Mouse (Mus musculus) hindbrain, embryonic 13.5 days (tissue): ENCODE results near the gene Tnks1bp1. TPM values are rescaled to one million over a fixed set of nuclear protein-coding genes. Genes with fewer than 3 reads are reported as not detected.

Experiments used
- ATAC-seq: fragments of 200-750 bp; cut with Nextera tagmentation; 2 replicates; pipeline ENCODE4 v1.8.0; 2017; ENCODE audit warnings: moderate TSS enrichment; ENCODE audit not compliant: low FRiP score
- H3K27ac ChIP-seq: fragments of 300-500 bp; sonication (generic); 2 replicates; pipeline ENCODE4 v1.5.1; 2015; ENCODE audit warnings: inconsistent platforms, mild to moderate bottlenecking, moderate library complexity
- H3K27me3 ChIP-seq: fragments of 300-500 bp; sonication (generic); 2 replicates; pipeline ENCODE4 v1.6.1; 2015; ENCODE audit warnings: mild to moderate bottlenecking, inconsistent platforms
- H3K36me3 ChIP-seq: fragments of 300-500 bp; sonication (generic); 2 replicates; pipeline ENCODE4 v1.6.1; 2015; ENCODE audit warnings: mild to moderate bottlenecking, inconsistent platforms
- H3K4me1 ChIP-seq: fragments of 300-500 bp; sonication (generic); replicated peaks from 2 replicates; pipeline ENCODE4 v1.6.1; 2015; ENCODE audit warnings: inconsistent platforms
- H3K4me2 ChIP-seq: fragments of 300-500 bp; sonication (generic); 2 replicates; pipeline ENCODE4 v1.6.1; 2015; ENCODE audit warnings: inconsistent platforms, mild to moderate bottlenecking, moderate library complexity
- H3K4me3 ChIP-seq: fragments of 300-500 bp; sonication (generic); 2 replicates; pipeline ENCODE4 v1.5.1; 2015; ENCODE audit warnings: mild to moderate bottlenecking, inconsistent platforms
- H3K9ac ChIP-seq: fragments of 300-500 bp; sonication (generic); 2 replicates; pipeline ENCODE4 v1.6.1; 2015; ENCODE audit warnings: mild to moderate bottlenecking, inconsistent platforms
- H3K9me3 ChIP-seq: fragments of 300-500 bp; sonication (generic); 2 replicates; pipeline ENCODE4 v1.6.1; 2016; ENCODE audit warnings: inconsistent platforms
- WGBS: fragments of 180-500 bp; shearing (Covaris S2); methylation state at CpG from one replicate; pipeline ENCODE4 v1.1.7; 2015; 5-methylcytosine and 5-hydroxymethylcytosine counted together
- polyA plus RNA-seq: library from polyadenylated mRNA; unstranded; fragments of >200 nt; fragmentation: Nextera tagmentation; extraction: Ambion mirVana; gene quantifications from 2 replicates; pipeline ENCODE4 v1.2.1, GENCODE M21; 2015

Tnks1bp1 gene
- polyA plus RNA-seq, 1 experiment from 2014 or later, result 30.2 TPM

- Histone ChIP-seq H3K9me3 (no peaks in the 10 kb centered on the region), H3K27me3 (no peaks in the 10 kb centered on the region), H3K4me1 (no peaks in the 10 kb centered on the region), H3K27ac (no peak overlapping the region), H3K9ac (no peak overlapping the region; the same call in 1 of the 2 replicates), H3K36me3 (no peaks in the 10 kb centered on the region), H3K4me2 (no peak overlapping the region), H3K4me3 (no peak overlapping the region)
- WGBS, result 19% methylated on average over 4 of the region's 4 CpGs
- no peak; the same call in 1 of the 2 replicates for ATAC-seq
Observed at GRCm38 (mm10) chr2:85022043-85022442, 25.8 kb upstream of the Tnks1bp1 start.

- no peaks in the 10 kb centered on the region for H3K4me1 ChIP-seq
- no peak overlapping the region for H3K27ac ChIP-seq
- H3K27me3 ChIP-seq, result 0 out of 2 replicates have a peak, but pooled peaks cover 3% of the 10 kb centered on the region
- no peak overlapping the region for H3K4me3 ChIP-seq
- no peak for ATAC-seq
- H3K4me2 ChIP-seq, result no peak overlapping the region
- H3K9ac ChIP-seq, result no peak overlapping the region
- no peaks in the 10 kb centered on the region for H3K36me3 ChIP-seq
- no peaks in the 10 kb centered on the region for H3K9me3 ChIP-seq
- WGBS, result 85% methylated on average over 3 of the region's 3 CpGs
Observed at GRCm38 (mm10) chr2:85026178-85026577, 21.6 kb upstream of the Tnks1bp1 start.

DNA sequence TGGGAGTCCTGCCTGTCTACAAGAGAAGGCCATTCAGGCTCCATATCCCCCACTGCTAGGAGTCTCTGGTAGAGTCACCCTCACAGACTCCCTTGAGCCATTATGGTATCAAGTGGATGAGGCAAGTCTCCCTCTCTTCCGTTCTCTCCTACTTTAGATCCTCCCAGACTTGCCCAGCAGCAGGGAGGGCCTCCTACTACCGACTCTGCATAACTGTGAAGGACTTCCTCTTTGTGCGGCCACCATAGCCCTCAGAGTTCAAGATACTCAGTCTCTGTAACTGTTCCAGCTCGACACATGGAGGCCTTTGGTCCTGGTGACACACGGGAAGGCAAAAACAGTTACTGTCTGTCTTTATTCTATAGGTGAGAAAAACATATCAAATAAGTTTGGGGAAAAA lies 20.5 kb upstream of the Tnks1bp1 start:
- Histone ChIP-seq H3K36me3 (no peaks in the 10 kb centered on the region), H3K27me3 (0 out of 2 replicates have a peak, but pooled peaks cover 3% of the 10 kb centered on the region), H3K4me3 (no peak overlapping the region), H3K27ac (no peak overlapping the region), H3K4me1 (no peaks in the 10 kb centered on the region), H3K9ac (no peak overlapping the region), H3K9me3 (no peaks in the 10 kb centered on the region), H3K4me2 (no peak overlapping the region)
- ATAC-seq, result no peak
- 79% methylated on average over 5 of the region's 5 CpGs for WGBS

DNA sequence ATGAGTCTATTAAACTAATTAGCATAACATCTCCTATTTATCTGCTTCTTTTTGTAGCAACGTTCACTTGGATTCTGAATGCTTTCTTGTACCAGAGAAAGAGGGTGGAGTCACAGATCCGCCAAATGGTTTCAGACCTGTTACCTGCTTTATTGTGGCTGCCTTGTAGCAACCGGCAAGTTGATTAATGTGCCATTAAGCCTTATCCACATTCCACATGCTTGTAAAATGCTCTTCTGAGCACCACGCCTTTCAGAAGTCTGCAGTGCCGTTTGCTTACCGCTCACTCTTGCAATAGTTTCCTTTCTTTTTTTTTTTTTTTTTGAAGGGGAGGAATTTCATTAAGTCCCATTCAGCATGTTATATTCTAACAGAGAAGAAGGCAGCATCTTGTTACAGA lies 17.9 kb upstream of the Tnks1bp1 start:
- no peak overlapping the region for H3K4me2 ChIP-seq
- no peaks in the 10 kb centered on the region for H3K9me3 ChIP-seq
- no peak overlapping the region for H3K27ac ChIP-seq
- 0 out of 2 replicates have a peak, but pooled peaks cover 3% of the 10 kb centered on the region for H3K27me3 ChIP-seq
- no peaks in the 10 kb centered on the region for H3K4me1 ChIP-seq
- H3K36me3 ChIP-seq, result no peaks in the 10 kb centered on the region
- ATAC-seq, result no peak
- no peak overlapping the region for H3K4me3 ChIP-seq
- H3K9ac ChIP-seq, result no peak overlapping the region
- WGBS, result 56% methylated on average over 6 of the region's 6 CpGs

- H3K4me2 ChIP-seq, result no peak overlapping the region
- ATAC-seq, result no peak
- 74% methylated on average over 6 of the region's 6 CpGs for WGBS
- H3K4me1 ChIP-seq, result peaks cover 4% of the 10 kb centered on the region
- H3K9ac ChIP-seq, result no peak overlapping the region
- no peak overlapping the region for H3K4me3 ChIP-seq
- no peak overlapping the region for H3K27ac ChIP-seq
- no peaks in the 10 kb centered on the region for H3K36me3 ChIP-seq
- H3K9me3 ChIP-seq, result no peaks in the 10 kb centered on the region
- H3K27me3 ChIP-seq, result 0 out of 2 replicates have a peak, but pooled peaks cover 3% of the 10 kb centered on the region
Observed at GRCm38 (mm10) chr2:85030989-85031388, 16.8 kb upstream of the Tnks1bp1 start.

DNA sequence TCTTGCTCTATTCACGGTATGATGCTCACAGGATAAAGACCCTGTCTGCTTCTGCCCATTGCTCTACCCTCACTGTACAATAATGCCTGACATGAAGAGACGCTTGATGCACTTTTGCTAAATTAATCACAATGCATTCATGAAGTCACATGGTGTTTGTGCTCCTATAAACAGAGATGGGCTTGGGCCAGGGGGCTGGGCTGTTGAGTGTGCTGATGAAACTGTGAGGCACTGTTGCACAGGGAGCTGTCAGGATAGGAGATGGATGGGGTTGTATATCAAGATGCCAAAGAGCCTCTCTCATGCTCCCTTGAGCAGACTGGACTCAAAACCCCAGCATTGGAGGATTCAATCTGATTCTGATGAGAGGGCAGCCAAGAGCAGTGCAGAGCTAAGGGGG lies 14.7 kb upstream of the Tnks1bp1 start:
- Histone ChIP-seq H3K27me3 (no peaks in the 10 kb centered on the region), H3K27ac (no peak overlapping the region), H3K9me3 (no peaks in the 10 kb centered on the region), H3K36me3 (no peaks in the 10 kb centered on the region), H3K4me3 (no peak overlapping the region), H3K4me1 (peaks cover 16% of the 10 kb centered on the region), H3K9ac (no peak overlapping the region), H3K4me2 (no peak overlapping the region)
- 82% methylated on average over 2 of the region's 2 CpGs for WGBS
- ATAC-seq, result no peak

DNA sequence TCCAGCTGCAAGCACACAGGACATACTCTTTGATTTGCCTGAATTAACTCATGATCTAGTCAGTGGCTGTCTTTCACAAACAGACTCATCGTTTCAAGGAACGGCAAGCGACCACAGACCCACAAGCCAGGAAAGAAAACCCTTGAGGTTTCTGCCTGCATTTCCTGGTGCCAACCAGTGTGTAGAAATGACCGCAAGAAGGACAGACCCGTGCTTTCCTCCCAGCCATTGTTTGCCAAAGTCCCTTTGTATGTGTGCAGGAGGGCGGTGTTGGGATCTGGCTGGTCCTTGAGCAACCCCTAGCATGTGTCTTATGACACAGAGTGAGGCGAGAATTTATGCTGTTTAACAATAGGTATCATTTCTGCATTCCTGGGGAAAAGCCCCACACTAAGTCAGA lies 13.7 kb upstream of the Tnks1bp1 start:
- Histone ChIP-seq H3K27me3 (no peaks in the 10 kb centered on the region), H3K4me3 (no peak overlapping the region), H3K36me3 (no peaks in the 10 kb centered on the region), H3K9ac (no peak overlapping the region), H3K4me2 (no peak overlapping the region), H3K4me1 (peaks cover 21% of the 10 kb centered on the region), H3K27ac (no peak overlapping the region), H3K9me3 (no peaks in the 10 kb centered on the region)
- WGBS, result 83% methylated on average over 7 of the region's 7 CpGs
- no peak for ATAC-seq

- Histone ChIP-seq H3K27ac (peak overlapping the region; percentile 86), H3K9me3 (no peaks in the 10 kb centered on the region), H3K27me3 (no peaks in the 10 kb centered on the region), H3K36me3 (peaks cover 23% of the 10 kb centered on the region), H3K4me3 (peak overlapping the region; percentile 80), H3K4me2 (peak overlapping the region; percentile 71), H3K4me1 (peaks cover 21% of the 10 kb centered on the region), H3K9ac (peak overlapping the region; percentile 94)
- ATAC-seq, result peak; percentile 47
- WGBS, result 13% methylated on average over 11 of the region's 11 CpGs
Observed at GRCm38 (mm10) chr2:85036507-85037046, 11.2 kb upstream of the Tnks1bp1 start.

GRCm38 (mm10) chr2:85037047-85038026 lies 10.5 kb upstream of the Tnks1bp1 start, which contains the start of the genes Ssrp1 and P2rx3:
Gene Ssrp1 (plus strand): TSS chr2:85037234.
Gene P2rx3 (minus strand): TSS chr2:85037462.
- Histone ChIP-seq H3K27me3 (no peaks in the 10 kb centered on the region), H3K9me3 (no peaks in the 10 kb centered on the region), H3K36me3 (peaks cover 31% of the 10 kb centered on the region), H3K4me1 (peaks cover 21% of the 10 kb centered on the region), H3K27ac (peak within 1 kb of the TSS; percentile 86), H3K9ac (peak within 1 kb of the TSS; percentile 94), H3K4me3 (peak within 1 kb of the TSS; percentile 80), H3K4me2 (peak within 1 kb of the TSS; percentile 82)
- WGBS, result 1% methylated on average over 66 of the region's 66 CpGs
- ATAC-seq, result peak; percentile 96

DNA sequence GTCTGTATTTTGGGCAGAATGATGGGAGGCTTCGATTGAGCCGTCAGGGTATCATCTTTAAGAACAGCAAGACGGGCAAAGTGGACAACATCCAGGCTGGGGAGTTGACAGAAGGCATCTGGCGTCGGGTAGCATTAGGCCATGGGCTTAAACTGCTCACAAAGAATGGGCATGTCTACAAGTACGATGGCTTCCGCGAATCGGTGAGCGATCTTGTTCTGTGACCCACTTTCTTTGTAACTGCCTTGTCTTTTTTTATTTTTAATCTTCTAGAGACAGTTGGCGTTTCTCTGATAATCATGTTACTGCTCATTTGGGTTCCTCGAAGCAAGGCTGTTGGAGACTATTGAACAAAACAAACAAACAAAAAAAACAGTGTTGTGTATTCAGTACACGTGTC lies 9.5 kb upstream of the Tnks1bp1 start:
- Histone ChIP-seq H3K9ac (peak overlapping the region; percentile 94), H3K9me3 (no peaks in the 10 kb centered on the region), H3K4me3 (peak overlapping the region; percentile 80), H3K4me1 (peaks cover 21% of the 10 kb centered on the region), H3K36me3 (peaks cover 41% of the 10 kb centered on the region), H3K27ac (no peak overlapping the region), H3K27me3 (no peaks in the 10 kb centered on the region), H3K4me2 (peak overlapping the region; percentile 82)
- ATAC-seq, result no peak
- 86% methylated on average over 13 of the region's 13 CpGs for WGBS

DNA sequence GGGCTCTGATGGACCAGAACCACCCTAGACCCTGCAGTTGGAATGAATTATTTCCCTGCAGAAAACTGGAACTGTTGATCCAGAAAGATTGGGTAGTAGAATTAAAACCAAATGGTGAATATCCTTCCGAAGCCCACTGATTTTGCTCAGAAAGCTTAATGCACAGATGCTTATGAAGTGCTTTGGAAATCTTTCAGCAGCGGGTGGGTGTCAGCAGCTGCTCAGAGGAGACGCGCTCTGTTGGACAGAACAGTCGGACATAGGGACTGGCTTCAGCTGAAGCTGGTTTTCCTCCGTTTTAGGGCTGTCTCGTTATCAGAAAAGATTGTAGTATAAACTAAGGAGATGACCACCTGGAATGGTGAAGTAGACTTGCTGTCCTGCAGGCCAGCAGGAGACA lies 4.2 kb upstream of the Tnks1bp1 start:
- Histone ChIP-seq H3K27me3 (no peaks in the 10 kb centered on the region), H3K4me3 (no peak overlapping the region), H3K36me3 (peaks cover 79% of the 10 kb centered on the region), H3K9me3 (no peaks in the 10 kb centered on the region), H3K9ac (no peak overlapping the region), H3K27ac (no peak overlapping the region), H3K4me1 (peaks cover 17% of the 10 kb centered on the region), H3K4me2 (no peak overlapping the region)
- ATAC-seq, result no peak
- WGBS, result 94% methylated on average over 7 of the region's 7 CpGs

DNA sequence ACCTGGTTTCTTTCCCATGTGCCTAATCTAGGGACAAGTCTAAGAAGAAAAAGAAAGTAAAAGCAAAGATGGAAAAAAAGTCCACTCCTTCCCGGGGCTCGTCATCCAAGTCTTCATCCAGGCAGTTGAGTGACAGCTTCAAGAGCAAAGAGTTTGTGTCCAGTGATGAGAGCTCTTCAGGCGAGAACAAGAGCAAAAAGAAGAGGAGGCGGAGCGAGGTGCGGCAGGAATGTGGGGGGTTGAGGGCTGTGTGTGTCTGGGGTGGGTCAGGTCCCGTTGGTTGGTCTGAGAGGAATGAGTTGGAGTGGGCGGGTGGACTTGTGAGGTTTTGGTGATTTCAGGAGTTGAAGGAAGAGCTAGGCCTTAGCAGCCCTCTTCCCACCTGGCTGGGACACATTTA lies 1.6 kb upstream of the Tnks1bp1 start:
- Histone ChIP-seq H3K36me3 (peaks cover 59% of the 10 kb centered on the region), H3K27me3 (no peaks in the 10 kb centered on the region), H3K4me2 (no peak overlapping the region), H3K9me3 (no peaks in the 10 kb centered on the region), H3K27ac (no peak overlapping the region), H3K4me3 (no peak overlapping the region), H3K4me1 (peaks cover 42% of the 10 kb centered on the region), H3K9ac (peak overlapping the region; percentile 84; the same call in 1 of the 2 replicates)
- 77% methylated on average over 8 of the region's 8 CpGs for WGBS
- ATAC-seq, result no peak
